Mouse (Mus musculus): ENCODE results near the gene Hsd11b1. TPM values are rescaled to one million over a fixed set of nuclear protein-coding genes. Genes with fewer than 3 reads are reported as not detected.

Hsd11b1 gene
- total and polyA plus RNA-seq, 3 experiments: 2.0 to 6.3 (median 5.7) TPM

DNA sequence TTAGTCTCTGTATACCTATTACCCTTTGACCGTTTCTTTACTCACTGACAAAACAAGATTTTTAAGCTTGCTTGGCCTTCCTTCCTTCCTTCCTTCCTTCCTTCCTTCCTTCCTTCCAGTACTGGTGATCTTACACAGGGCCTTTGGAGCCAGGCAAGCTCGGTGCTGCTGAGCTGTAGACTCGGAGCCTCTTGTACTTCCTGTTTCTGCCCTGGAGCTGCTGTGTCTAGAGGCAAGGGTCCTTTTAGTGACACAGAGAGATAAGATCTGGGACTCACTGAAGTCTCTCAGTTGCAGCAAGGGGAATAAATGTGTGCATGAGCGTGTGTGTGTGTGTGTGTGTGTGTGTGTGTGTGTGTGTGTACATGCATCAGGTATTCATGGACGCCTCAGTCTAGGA lies 32.9 kb downstream of the Hsd11b1 start:
- Histone ChIP-seq H3K27me3 (replicated peaks) (no peaks in the 10 kb centered on the region), H3K9me3 (replicated peaks; ENCODE audit: low read length) (no peaks in the 10 kb centered on the region), H3K27ac (ENCODE audit: insufficient read depth, low read depth) (no peak overlapping the region), H3K4me3 (replicated peaks in 1 of 3; ENCODE audit: low read depth in 2 of 3, low read length in 2 of 3, poor library complexity in 1 of 3) (no peak overlapping the region), H3K36me3 (replicated peaks in 1 of 2; ENCODE audit: control insufficient read depth in 1 of 2, insufficient read depth in 1 of 2, low read length in 1 of 2) (peaks cover 0 to 32% of the 10 kb centered on the region in 2 experiments), H3K9ac (ENCODE audit: insufficient read depth, low read depth) (no peak overlapping the region), H3K4me2 (ENCODE audit: insufficient read depth, low read depth, poor library complexity, severe bottlenecking) (no peak overlapping the region), H3K4me1 (ENCODE audit: control insufficient read depth in 1 of 2, insufficient read depth in 2 of 2) (peaks cover 11 to 67% of the 10 kb centered on the region in 2 experiments), H3K79me2 (replicated peaks; ENCODE audit: control insufficient read depth, extremely low read depth, insufficient read depth, poor library complexity, severe bottlenecking) (no peaks in the 10 kb centered on the region)
- in situ Hi-C loops (cut with MboI; ENCODE audit: low pct_ligation_motif_present, low pct_unique_long_range_greater_than_20kb, low sequenced_read_pairs) (no loop called here), dilution Hi-C loops (cut with MboI; ENCODE audit: extremely low pct_ligation_motif_present, extremely low pct_unique_long_range_greater_than_20kb, low sequenced_read_pairs) (no loop called here)
- no peak for DNase-seq (ENCODE audit: extremely low read depth)
- TF ChIP-seq EP300 (IDR thresholded peaks at IDR 0.05; ENCODE audit: low read length) (no peak), MXI1 (IDR thresholded peaks at IDR 0.05; ENCODE audit: low read depth, low read length) (no peak), ZKSCAN1 (IDR thresholded peaks at IDR 0.05; ENCODE audit: borderline replicate concordance, low read depth, low read length) (no peak), CTCF (conservative IDR thresholded peaks at IDR 0.05 in 1 of 2, IDR thresholded peaks at IDR 0.05 in 1 of 2; ENCODE audit: low read depth in 2 of 2, low read length in 2 of 2) (no peak)

DNA sequence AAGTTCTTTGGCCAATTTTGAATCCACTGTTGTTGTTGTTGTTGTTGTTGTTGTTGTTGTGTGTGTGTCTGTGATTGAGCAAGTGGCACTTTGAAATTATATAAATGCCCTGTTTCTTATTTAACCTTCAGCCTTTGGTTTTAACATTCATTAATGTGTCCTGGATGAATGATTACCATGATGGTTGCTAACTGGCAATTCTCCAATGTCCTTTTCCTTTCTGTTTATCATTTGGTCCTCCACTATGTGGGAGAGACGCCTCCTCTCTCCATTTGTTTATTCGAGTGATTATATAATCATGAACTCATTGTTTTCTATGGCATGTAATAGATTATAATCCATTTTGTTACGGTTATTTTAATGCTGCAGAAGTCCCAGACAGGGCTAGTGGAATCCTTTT lies 33.3 kb downstream of the Hsd11b1 start:
- peaks cover 11 to 71% of the 10 kb centered on the region in 2 experiments for H3K4me1 ChIP-seq (ENCODE audit: control insufficient read depth in 1 of 2, insufficient read depth in 2 of 2)
- H3K27me3 ChIP-seq (replicated peaks): no peaks in the 10 kb centered on the region
- in situ Hi-C loops (cut with MboI; ENCODE audit: low pct_ligation_motif_present, low pct_unique_long_range_greater_than_20kb, low sequenced_read_pairs) (no loop called here), dilution Hi-C loops (cut with MboI; ENCODE audit: extremely low pct_ligation_motif_present, extremely low pct_unique_long_range_greater_than_20kb, low sequenced_read_pairs) (no loop called here)
- H3K4me3 ChIP-seq (replicated peaks in 1 of 3; ENCODE audit: low read depth in 2 of 3, low read length in 2 of 3, poor library complexity in 1 of 3): no peak overlapping the region
- peaks cover 0 to 33% of the 10 kb centered on the region in 2 experiments for H3K36me3 ChIP-seq (replicated peaks in 1 of 2; ENCODE audit: control insufficient read depth in 1 of 2, insufficient read depth in 1 of 2, low read length in 1 of 2)
- TF ChIP-seq UBTF (IDR thresholded peaks at IDR 0.05; ENCODE audit: low read depth, low read length): no peak
- H3K4me2 ChIP-seq (ENCODE audit: insufficient read depth, low read depth, poor library complexity, severe bottlenecking): no peak overlapping the region
- H3K9me3 ChIP-seq (replicated peaks; ENCODE audit: low read length): no peaks in the 10 kb centered on the region
- no peak overlapping the region for H3K27ac ChIP-seq (ENCODE audit: insufficient read depth, low read depth)
- H3K9ac ChIP-seq (ENCODE audit: insufficient read depth, low read depth): no peak overlapping the region
- H3K79me2 ChIP-seq (replicated peaks; ENCODE audit: control insufficient read depth, extremely low read depth, insufficient read depth, poor library complexity, severe bottlenecking): no peaks in the 10 kb centered on the region
- DNase-seq (ENCODE audit: extremely low read depth): no peak

DNA sequence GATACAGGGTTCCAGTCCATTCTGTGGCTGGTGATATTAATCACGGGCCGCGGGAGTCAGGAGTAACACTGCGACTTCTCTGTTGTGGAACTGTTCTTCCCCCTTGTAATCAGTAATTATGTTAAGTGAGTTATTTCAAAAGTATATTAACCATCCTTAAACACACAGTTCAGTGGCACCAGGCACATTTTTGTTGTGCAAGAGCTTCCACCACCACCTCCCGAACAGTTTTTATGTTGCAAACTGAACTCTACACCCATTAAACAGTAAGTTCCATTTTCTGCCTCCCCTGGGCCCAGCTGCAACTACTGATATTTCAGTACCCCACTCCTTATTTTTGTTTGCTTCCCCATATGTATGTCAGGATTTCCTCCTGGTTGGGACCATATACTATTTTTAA lies 34.3 kb downstream of the Hsd11b1 start:
- dilution Hi-C loops (cut with MboI; ENCODE audit: extremely low pct_ligation_motif_present, extremely low pct_unique_long_range_greater_than_20kb, low sequenced_read_pairs) (no loop called here), in situ Hi-C loops (cut with MboI; ENCODE audit: low pct_ligation_motif_present, low pct_unique_long_range_greater_than_20kb, low sequenced_read_pairs) (no loop called here)
- Histone ChIP-seq H3K27ac (ENCODE audit: insufficient read depth, low read depth) (no peak overlapping the region), H3K36me3 (replicated peaks in 1 of 2; ENCODE audit: control insufficient read depth in 1 of 2, insufficient read depth in 1 of 2, low read length in 1 of 2) (peaks cover 0 to 36% of the 10 kb centered on the region in 2 experiments), H3K4me3 (replicated peaks in 1 of 3; ENCODE audit: low read depth in 2 of 3, low read length in 2 of 3, poor library complexity in 1 of 3) (no peak overlapping the region), H3K79me2 (replicated peaks; ENCODE audit: control insufficient read depth, extremely low read depth, insufficient read depth, poor library complexity, severe bottlenecking) (no peaks in the 10 kb centered on the region), H3K9ac (ENCODE audit: insufficient read depth, low read depth) (no peak overlapping the region), H3K27me3 (replicated peaks) (no peaks in the 10 kb centered on the region), H3K4me2 (ENCODE audit: insufficient read depth, low read depth, poor library complexity, severe bottlenecking) (no peak overlapping the region), H3K9me3 (replicated peaks; ENCODE audit: low read length) (no peaks in the 10 kb centered on the region), H3K4me1 (ENCODE audit: control insufficient read depth in 1 of 2, insufficient read depth in 2 of 2) (peaks cover 11 to 72% of the 10 kb centered on the region in 2 experiments)
- DNase-seq (ENCODE audit: extremely low read depth): no peak
- no peak for TF ChIP-seq RCOR1 (conservative IDR thresholded peaks at IDR 0.05; ENCODE audit: low read depth, low read length)
- no peak for TF ChIP-seq ZC3H11A (IDR thresholded peaks at IDR 0.05; ENCODE audit: low read depth, low read length)
- no peak for TF ChIP-seq HCFC1 (IDR thresholded peaks at IDR 0.05; ENCODE audit: low read depth, low read length)
- no peak for TF ChIP-seq ZNF384 (IDR thresholded peaks at IDR 0.05; ENCODE audit: low read depth, low read length)
- no peak for TF ChIP-seq GABPA (IDR thresholded peaks at IDR 0.05; ENCODE audit: insufficient replicate concordance, low read depth, low read length)
- TF ChIP-seq TBP (conservative IDR thresholded peaks at IDR 0.05; ENCODE audit: low read depth, low read length): no peak
- no peak for TF ChIP-seq E2F4 (IDR thresholded peaks at IDR 0.05; ENCODE audit: insufficient replicate concordance, low read depth, low read length)
- no peak for TF ChIP-seq NELFE (IDR thresholded peaks at IDR 0.05; ENCODE audit: low read depth, low read length)
- no peak for TF ChIP-seq POLR2A (IDR thresholded peaks at IDR 0.05; ENCODE audit: low read depth, low read length)
- TF ChIP-seq USF1 (IDR thresholded peaks at IDR 0.05; ENCODE audit: low read depth, low read length): no peak
- TF ChIP-seq MAX (IDR thresholded peaks at IDR 0.05; ENCODE audit: low read length): no peak
- no peak for TF ChIP-seq SIN3A (IDR thresholded peaks at IDR 0.05; ENCODE audit: low read length)
